Mouse (Mus musculus): ENCODE data around the gene Gm6803. TPM values are rescaled to one million over a fixed set of nuclear protein-coding genes. Genes with fewer than 3 reads are reported as not detected.

Gene Gm6803
- not detected in 2 replicates for polyA plus RNA-seq (2012; rRNA removed)

GRCm38 (mm10) chr12:88018671-88019070, at the start of gene Gm6803:
Gm6803 (minus strand) TSS chr12:88018771.

GRCm38 (mm10) chr12:88026704-88027103, 8.1 kb upstream of the Gm6803 start, which contains the start of gene Gm2056:
Gm2056 (plus strand) TSS chr12:88027004.

GRCm38 (mm10) chr12:88011548-88011947, 7.0 kb downstream of the Gm6803 start, which contains the start of gene Gm2075:
Gm2075 (plus strand) TSS chr12:88011848.

Other genes starting within 250 kb of the Gm6803 start
- gene Gm21319, start 243.0 kb downstream of the Gm6803 start, polyA plus RNA-seq (2012; rRNA removed), result not detected in 2 replicates
- not detected in 2 replicates for gene Gm21936, start 223.3 kb downstream of the Gm6803 start, polyA plus RNA-seq (2012; rRNA removed)
- gene BB287469, start 202.2 kb downstream of the Gm6803 start, polyA plus RNA-seq (2012; rRNA removed), result 0.01 and 0.20 TPM in 2 replicates
- gene Gm2001, start 176.4 kb downstream of the Gm6803 start, polyA plus RNA-seq (2012; rRNA removed), result not detected in 2 replicates
- gene Gm2016, start 144.7 kb downstream of the Gm6803 start, polyA plus RNA-seq (2012; rRNA removed), result not detected in 2 replicates
- gene Gm2022, start 123.4 kb downstream of the Gm6803 start, polyA plus RNA-seq (2012; rRNA removed), result not detected in 2 replicates
- not detected in 2 replicates for gene Gm2035, start 98.9 kb downstream of the Gm6803 start, polyA plus RNA-seq (2012; rRNA removed)
- gene Gm2042, start 64.7 kb downstream of the Gm6803 start, polyA plus RNA-seq (2012; rRNA removed), result not detected in 2 replicates
- not detected in 2 replicates for gene Gm2075, start 6.9 kb downstream of the Gm6803 start, polyA plus RNA-seq (2012; rRNA removed)
- not detected in 2 replicates for gene Gm2056, start 8.2 kb upstream of the Gm6803 start, polyA plus RNA-seq (2012; rRNA removed)
- not detected in 2 replicates for gene Gm16368, start 64.9 kb upstream of the Gm6803 start, polyA plus RNA-seq (2012; rRNA removed)
- gene Gm10436, start 163.3 kb upstream of the Gm6803 start, polyA plus RNA-seq (2012; rRNA removed), result not detected in 2 replicates
- gene Gm8332, start 231.3 kb upstream of the Gm6803 start, polyA plus RNA-seq (2012; rRNA removed), result not detected in 2 replicates